Mouse (Mus musculus) hindbrain, embryonic 14.5 days (tissue): ENCODE results near the gene Hist2h2ab. TPM values are rescaled to one million over a fixed set of nuclear protein-coding genes. Genes with fewer than 3 reads are reported as not detected.

Source experiments
- ATAC-seq: fragments of 200-750 bp; cut with Nextera tagmentation; 2 replicates; pipeline ENCODE4 v1.8.0; 2017; ENCODE audit warnings: moderate number of reproducible peaks, mild to moderate bottlenecking, moderate TSS enrichment, moderate library complexity; ENCODE audit not compliant: low FRiP score
- DNase-seq: peaks from one replicate; pipeline ENCODE4 v3.0.0-alpha.2; 2015; ENCODE audit warnings: low spot score
- H3K27ac ChIP-seq: fragments of 300-500 bp; sonication (generic); 2 replicates; pipeline ENCODE4 v1.5.1; 2014; ENCODE audit warnings: mild to moderate bottlenecking, moderate library complexity
- H3K27me3 ChIP-seq: fragments of 300-500 bp; sonication (generic); 2 replicates; pipeline ENCODE4 v1.6.1; 2014; ENCODE audit warnings: mild to moderate bottlenecking, low read length, mixed read lengths; ENCODE audit not compliant: control insufficient read depth, insufficient read depth
- H3K36me3 ChIP-seq: fragments of 300-500 bp; sonication (generic); replicated peaks from 2 replicates; pipeline ENCODE4 v1.6.1; 2014; ENCODE audit not compliant: control insufficient read depth, insufficient read depth
- H3K4me1 ChIP-seq: fragments of 300-500 bp; sonication (generic); replicated peaks from 2 replicates; pipeline ENCODE4 v1.6.1; 2014; ENCODE audit warnings: antibody characterized with exemption, low read length, mixed read lengths; ENCODE audit not compliant: control insufficient read depth, insufficient read depth
- H3K4me2 ChIP-seq: fragments of 300-500 bp; sonication (generic); replicated peaks from 2 replicates; pipeline ENCODE4 v1.6.1; 2014; ENCODE audit warnings: mild to moderate bottlenecking, moderate library complexity
- H3K4me3 ChIP-seq: fragments of 300-500 bp; sonication (generic); replicated peaks from 2 replicates; pipeline ENCODE4 v1.5.1; 2014; ENCODE audit warnings: mild to moderate bottlenecking, low read length
- H3K9ac ChIP-seq: fragments of 300-500 bp; sonication (generic); 2 replicates; pipeline ENCODE4 v1.6.1; 2014
- H3K9me3 ChIP-seq: fragments of 300-500 bp; sonication (generic); 2 replicates; pipeline ENCODE4 v1.6.1; 2016; ENCODE audit warnings: low read length; ENCODE audit not compliant: control insufficient read depth
- WGBS: fragments of 180-500 bp; shearing (Covaris S2); extraction: QIAGEN DNeasy Blood & Tissue Kit; methylation state at CpG from one replicate; pipeline ENCODE4 v1.1.7; 2014; 5-methylcytosine and 5-hydroxymethylcytosine counted together
- polyA plus RNA-seq: library from polyadenylated mRNA; unstranded; fragments of >200 nt; fragmentation: Nextera tagmentation; extraction: Ambion mirVana; gene quantifications from 2 replicates; pipeline ENCODE4 v1.2.1, GENCODE M21; 2014

Gene Hist2h2ab
- polyA plus RNA-seq, 1 experiment from 2014 or later = not detected

- no peak for ATAC-seq
- Histone ChIP-seq H3K4me3 (no peak overlapping the region), H3K9ac (no peak overlapping the region), H3K27ac (no peak overlapping the region), H3K9me3 (no peaks in the 10 kb centered on the region), H3K4me2 (no peak overlapping the region), H3K27me3 (no peaks in the 10 kb centered on the region), H3K36me3 (peaks cover 48% of the 10 kb centered on the region), H3K4me1 (peaks cover 25% of the 10 kb centered on the region)
- no peak for DNase-seq
- 89% methylated on average over 4 of the region's 4 CpGs for WGBS
Observed at GRCm38 (mm10) chr3:96178427-96178826, 41.2 kb upstream of the Hist2h2ab start.

GRCm38 (mm10) chr3:96178902-96179301 lies 40.8 kb upstream of the Hist2h2ab start:
- H3K27ac ChIP-seq = no peak overlapping the region
- H3K36me3 ChIP-seq = peaks cover 45% of the 10 kb centered on the region
- H3K27me3 ChIP-seq = no peaks in the 10 kb centered on the region
- DNase-seq (no peak), ATAC-seq (no peak)
- H3K4me1 ChIP-seq = peaks cover 25% of the 10 kb centered on the region
- no peak overlapping the region for H3K4me3 ChIP-seq
- no peak overlapping the region for H3K9ac ChIP-seq
- no peak overlapping the region for H3K4me2 ChIP-seq
- H3K9me3 ChIP-seq = no peaks in the 10 kb centered on the region
- WGBS = 82% methylated on average over 2 of the region's 2 CpGs

GRCm38 (mm10) chr3:96179531-96179930 lies 40.1 kb upstream of the Hist2h2ab start:
- H3K4me3 ChIP-seq = no peak overlapping the region

GRCm38 (mm10) chr3:96180727-96181477 lies 38.8 kb upstream of the Hist2h2ab start, which contains the start of gene Sv2a:
TSS of gene Sv2a (plus strand) at chr3:96181151.
- Histone ChIP-seq H3K9ac (peak within 1 kb of the TSS; percentile 79), H3K4me3 (peak within 1 kb of the TSS; percentile 60), H3K9me3 (no peaks in the 10 kb centered on the region), H3K27ac (peak within 1 kb of the TSS; percentile 85), H3K4me2 (peak within 1 kb of the TSS; percentile 63), H3K4me1 (peaks cover 27% of the 10 kb centered on the region), H3K36me3 (peaks cover 37% of the 10 kb centered on the region), H3K27me3 (no peaks in the 10 kb centered on the region)
- DNase-seq = peak; percentile 62
- ATAC-seq = peak; percentile 80
- 0% methylated on average over 14 of the region's 23 CpGs for WGBS

More at GRCm38 (mm10) chr3:96179531-96179930, 40.1 kb upstream of the Hist2h2ab start:
- 57% methylated on average over 4 of the region's 4 CpGs for WGBS
- Histone ChIP-seq H3K27ac (no peak overlapping the region), H3K36me3 (peaks cover 40% of the 10 kb centered on the region), H3K4me1 (peaks cover 27% of the 10 kb centered on the region), H3K4me2 (no peak overlapping the region), H3K9me3 (no peaks in the 10 kb centered on the region), H3K27me3 (no peaks in the 10 kb centered on the region), H3K9ac (no peak overlapping the region)
- ATAC-seq (no peak), DNase-seq (no peak)

- Histone ChIP-seq H3K27me3 (no peaks in the 10 kb centered on the region), H3K4me2 (peak overlapping the region; percentile 63), H3K4me1 (peaks cover 27% of the 10 kb centered on the region), H3K4me3 (peak overlapping the region; percentile 60), H3K9me3 (no peaks in the 10 kb centered on the region), H3K36me3 (peaks cover 30% of the 10 kb centered on the region), H3K9ac (peak overlapping the region; percentile 79), H3K27ac (peak overlapping the region; percentile 85)
- 27% methylated on average over 12 of the region's 12 CpGs for WGBS
- DNase-seq (no peak), ATAC-seq (peak; percentile 43)
Observed at GRCm38 (mm10) chr3:96181510-96182381, 37.9 kb upstream of the Hist2h2ab start.

- peak overlapping the region; percentile 60 for H3K4me3 ChIP-seq
- peak overlapping the region; percentile 63 for H3K4me2 ChIP-seq
- no peak for DNase-seq
- H3K9ac ChIP-seq = peak overlapping the region; percentile 79
- no peaks in the 10 kb centered on the region for H3K9me3 ChIP-seq
- no peak for ATAC-seq
- no peaks in the 10 kb centered on the region for H3K27me3 ChIP-seq
- peaks cover 30% of the 10 kb centered on the region for H3K36me3 ChIP-seq
- peak overlapping the region; percentile 85 for H3K27ac ChIP-seq
- WGBS = 26% methylated on average over 4 of the region's 4 CpGs
- peaks cover 27% of the 10 kb centered on the region for H3K4me1 ChIP-seq
Observed at GRCm38 (mm10) chr3:96182382-96182776, 37.3 kb upstream of the Hist2h2ab start.

GRCm38 (mm10) chr3:96192977-96193376 lies 26.7 kb upstream of the Hist2h2ab start:
- Histone ChIP-seq H3K9ac (no peak overlapping the region), H3K9me3 (no peaks in the 10 kb centered on the region), H3K4me1 (peaks cover 12% of the 10 kb centered on the region), H3K4me2 (no peak overlapping the region), H3K36me3 (peaks cover 67% of the 10 kb centered on the region), H3K27ac (no peak overlapping the region), H3K4me3 (no peak overlapping the region), H3K27me3 (no peaks in the 10 kb centered on the region)
- WGBS = 69% methylated on average over 12 of the region's 12 CpGs
- DNase-seq = no peak
- no peak for ATAC-seq

- Histone ChIP-seq H3K27me3 (no peaks in the 10 kb centered on the region), H3K4me1 (peaks cover 16% of the 10 kb centered on the region), H3K4me3 (no peak overlapping the region), H3K9ac (no peak overlapping the region), H3K4me2 (no peak overlapping the region), H3K27ac (no peak overlapping the region), H3K36me3 (peaks cover 49% of the 10 kb centered on the region), H3K9me3 (no peaks in the 10 kb centered on the region)
- no peak for DNase-seq
- 90% methylated on average over 10 of the region's 10 CpGs for WGBS
- ATAC-seq = no peak
Observed at GRCm38 (mm10) chr3:96194966-96195365, 24.7 kb upstream of the Hist2h2ab start.
